Mouse (Mus musculus) kidney, adult 2 months (tissue): ENCODE data around the gene Plekhn1. TPM values are rescaled to one million over a fixed set of nuclear protein-coding genes. Genes with fewer than 3 reads are reported as not detected.

Experiments used
- DNase-seq: peaks from one replicate; pipeline ENCODE4 v3.0.0; 2021
- H3K27ac ChIP-seq: fragments of 200-500 bp; 2 replicates; pipeline ENCODE4 v1.5.1; 2012; ENCODE audit warnings: low read depth, low read length, control low read depth, inconsistent platforms; ENCODE audit not compliant: insufficient read depth
- H3K27me3 ChIP-seq: fragments of 200-500 bp; replicated peaks from 2 replicates; pipeline ENCODE4 v1.6.1; 2012; ENCODE audit warnings: mild to moderate bottlenecking, moderate library complexity, low read length, inconsistent platforms; ENCODE audit not compliant: control insufficient read depth, insufficient read depth
- H3K36me3 ChIP-seq: fragments of 200-500 bp; 2 replicates; pipeline ENCODE4 v1.6.1; 2012; ENCODE audit warnings: mild to moderate bottlenecking, moderate library complexity, low read length, inconsistent platforms; ENCODE audit not compliant: control insufficient read depth, insufficient read depth
- H3K4me1 ChIP-seq: fragments of 200-500 bp; 2 replicates; pipeline ENCODE4 v1.6.1; 2011; ENCODE audit warnings: low read length; ENCODE audit not compliant: control insufficient read depth, insufficient read depth
- H3K4me3 ChIP-seq: fragments of 200-500 bp; 2 replicates; pipeline ENCODE4 v1.5.1; 2011; ENCODE audit warnings: mild to moderate bottlenecking, low read depth, low read length, control low read depth; ENCODE audit not compliant: insufficient read depth
- CTCF ChIP-seq: fragments of 200-500 bp; conservative IDR thresholded peaks from 2 replicates; pipeline ENCODE4 v1.5.1; 2011; ENCODE audit warnings: low read depth, mild to moderate bottlenecking, control low read depth, low read length, moderate library complexity, mixed read lengths; ENCODE audit not compliant: insufficient read depth, insufficient read length
- POLR2A ChIP-seq: fragments of 200-500 bp; IDR thresholded peaks from one replicate; pipeline ENCODE4 v1.6.1; 2011; ENCODE audit warnings: low read depth, low read length, control low read depth
- WGBS: fragments of 180-500 bp; shearing (Covaris S2); methylation state at CpG from one replicate; pipeline ENCODE4 v1.1.7; 2018; 5-methylcytosine and 5-hydroxymethylcytosine counted together
- polyA plus RNA-seq: library from polyadenylated mRNA; depleted of rRNA; stranded (reverse); fragments of >200 nt; gene quantifications from 2 replicates; pipeline ENCODE4 v1.2.3, GENCODE M21; 2012; rRNA removed

Plekhn1 gene
- polyA plus RNA-seq, 1 experiment, result 34.8 TPM

DNA sequence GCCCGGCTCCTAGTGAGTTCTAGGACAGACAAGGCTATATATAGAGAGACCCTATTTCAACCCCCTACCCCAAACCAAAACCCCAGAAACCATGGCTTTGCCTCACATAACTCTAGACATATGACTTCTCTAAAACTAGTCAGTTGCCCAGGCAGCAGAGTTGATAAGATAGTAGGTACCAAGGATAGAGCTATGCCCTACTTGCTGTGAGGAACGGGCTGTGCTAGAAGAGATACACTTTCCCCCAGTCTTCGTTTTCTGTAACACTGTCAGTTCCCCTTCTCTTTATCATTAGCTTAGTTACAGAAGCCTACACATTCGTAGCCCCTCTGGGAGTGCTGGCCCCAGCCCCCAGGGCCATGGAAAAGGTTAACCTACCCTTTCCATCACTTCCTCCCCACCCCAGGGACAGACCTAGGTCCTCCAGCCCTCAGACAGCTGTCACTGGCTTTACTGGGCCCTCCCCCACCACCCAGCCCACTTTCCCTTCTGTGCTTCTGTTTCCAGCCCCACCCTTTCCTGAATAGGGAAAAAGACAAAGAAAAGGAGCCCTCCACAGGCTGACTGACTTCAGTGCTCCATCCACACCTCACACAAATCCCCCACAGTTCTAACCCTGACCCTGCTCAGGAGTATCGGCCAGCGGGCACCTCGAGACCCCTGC, 50.2 kb downstream of the Plekhn1 start:
- Histone ChIP-seq H3K27me3 (no peaks in the 10 kb centered on the region), H3K36me3 (no peaks in the 10 kb centered on the region), H3K4me3 (no peak overlapping the region), H3K4me1 (peaks cover 11% of the 10 kb centered on the region), H3K27ac (no peak overlapping the region)
- TF ChIP-seq CTCF, result no peak
- no peak for TF ChIP-seq POLR2A
- 75% methylated on average over 7 of the region's 7 CpGs for WGBS
- DNase-seq, result peak; percentile 23

- no peak for TF ChIP-seq POLR2A
- TF ChIP-seq CTCF, result no peak
- H3K4me1 ChIP-seq, result 0 out of 2 replicates have a peak, but pooled peaks cover 4% of the 10 kb centered on the region
- no peak for DNase-seq
- WGBS, result 84% methylated on average over 5 of the region's 5 CpGs
- H3K36me3 ChIP-seq, result no peaks in the 10 kb centered on the region
- H3K27ac ChIP-seq, result no peak overlapping the region
- H3K4me3 ChIP-seq, result no peak overlapping the region
- no peaks in the 10 kb centered on the region for H3K27me3 ChIP-seq
Measured at GRCm38 (mm10) chr4:156183747-156184146, 50.9 kb downstream of the Plekhn1 start.

- no peak for DNase-seq
- no peaks in the 10 kb centered on the region for H3K4me1 ChIP-seq
- H3K4me3 ChIP-seq, result no peak overlapping the region
- peaks cover 2% of the 10 kb centered on the region; the same call in 1 of the 2 replicates for H3K36me3 ChIP-seq
- 92% methylated on average over 9 of the region's 9 CpGs for WGBS
- no peaks in the 10 kb centered on the region for H3K27me3 ChIP-seq
- no peak for TF ChIP-seq CTCF
- TF ChIP-seq POLR2A, result no peak
- H3K27ac ChIP-seq, result no peak overlapping the region
Measured at GRCm38 (mm10) chr4:156177630-156178029, 57.0 kb downstream of the Plekhn1 start.

DNA sequence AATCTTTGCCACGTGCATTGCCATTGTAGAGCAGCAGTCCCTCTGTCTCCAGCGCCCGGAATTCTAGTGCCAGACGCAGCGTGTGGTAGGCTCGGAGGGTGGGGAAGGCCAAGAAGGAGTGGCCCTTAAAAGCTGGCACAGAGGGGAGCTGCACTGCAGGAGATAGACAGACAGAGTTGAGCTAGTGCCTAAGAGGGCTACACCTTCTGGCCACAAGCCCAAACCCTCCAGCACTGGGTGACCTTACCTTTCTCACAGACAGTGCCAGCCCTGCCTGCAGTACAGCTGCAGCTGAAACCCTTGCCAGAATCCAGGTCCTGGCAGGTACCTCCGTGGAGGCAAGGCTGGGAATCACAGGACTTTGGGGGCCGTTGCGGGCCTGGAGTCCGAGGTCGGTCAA, 62.8 kb downstream of the Plekhn1 start:
- Histone ChIP-seq H3K27ac (no peak overlapping the region), H3K4me3 (no peak overlapping the region), H3K27me3 (no peaks in the 10 kb centered on the region), H3K36me3 (peaks cover 4% of the 10 kb centered on the region; the same call in 1 of the 2 replicates), H3K4me1 (no peaks in the 10 kb centered on the region)
- DNase-seq, result no peak
- TF ChIP-seq POLR2A (no peak), CTCF (no peak)
- 94% methylated on average over 11 of the region's 11 CpGs for WGBS

Other genes starting within 250 kb of the Plekhn1 start
- 4.5 and 5.0 TPM in 2 replicates for gene B3galt6, start 242.2 kb downstream of the Plekhn1 start, polyA plus RNA-seq
- gene Sdf4, start 242.0 kb downstream of the Plekhn1 start, polyA plus RNA-seq, result 55.1 and 60.4 TPM in 2 replicates
- 1.6 and 3.8 TPM in 2 replicates for gene Tnfrsf4, start 221.0 kb downstream of the Plekhn1 start, polyA plus RNA-seq
- 0.95 and 4.0 TPM in 2 replicates for gene Tnfrsf18, start 208.7 kb downstream of the Plekhn1 start, polyA plus RNA-seq
- gene Ttll10, start 175.4 kb downstream of the Plekhn1 start, polyA plus RNA-seq, result 20.7 and 27.5 TPM in 2 replicates
- gene 9430015G10Rik, start 124.9 kb downstream of the Plekhn1 start, polyA plus RNA-seq, result 8.7 and 11.7 TPM in 2 replicates
- 0.15 and 0.31 TPM in 2 replicates for gene Rnf223, start 104.3 kb downstream of the Plekhn1 start, polyA plus RNA-seq
- 98.6 and 115 TPM in 2 replicates for gene Agrn, start 37.4 kb downstream of the Plekhn1 start, polyA plus RNA-seq
- gene Isg15, start 34.0 kb downstream of the Plekhn1 start, polyA plus RNA-seq, result 11.1 and 17.8 TPM in 2 replicates
- 1.7 and 1.9 TPM in 2 replicates for gene AW011738, start 31.6 kb downstream of the Plekhn1 start, polyA plus RNA-seq
- 4.6 and 5.6 TPM in 2 replicates for gene Perm1, start 19.0 kb downstream of the Plekhn1 start, polyA plus RNA-seq
- 46.1 and 46.5 TPM in 2 replicates for gene Noc2l, start 1.2 kb upstream of the Plekhn1 start, polyA plus RNA-seq
- gene Samd11, start 20.8 kb upstream of the Plekhn1 start, polyA plus RNA-seq, result 0.29 and 0.39 TPM in 2 replicates
- gene Vmn2r-ps159, start 96.2 kb upstream of the Plekhn1 start, polyA plus RNA-seq, result not detected in 2 replicates